Mouse (Mus musculus): ENCODE data around the gene Scube3.
A peak's percentile ranks its signal among the peaks of the same experiment; 100 is the strongest.

The Scube3 gene

GRCm38 (mm10) chr17:28223561-28224391, 81.8 kb downstream of the Scube3 start:
- DNase-seq: peak; percentile 93 to 94
